Mouse (Mus musculus) bone marrow macrophage, adult 2 months (primary cell): Measurements from ENCODE around the gene Ptpre.

Experiments
- CTCF ChIP-seq: IDR thresholded peaks from 2 replicates; pipeline ENCODE4 v1.5.1; 2012; ENCODE audit warnings: low read depth, mild to moderate bottlenecking, low read length, moderate library complexity
- POLR2A ChIP-seq: IDR thresholded peaks from 2 replicates; pipeline ENCODE4 v1.6.1; 2012; ENCODE audit warnings: mild to moderate bottlenecking, low read depth, low read length, borderline replicate concordance

DNA sequence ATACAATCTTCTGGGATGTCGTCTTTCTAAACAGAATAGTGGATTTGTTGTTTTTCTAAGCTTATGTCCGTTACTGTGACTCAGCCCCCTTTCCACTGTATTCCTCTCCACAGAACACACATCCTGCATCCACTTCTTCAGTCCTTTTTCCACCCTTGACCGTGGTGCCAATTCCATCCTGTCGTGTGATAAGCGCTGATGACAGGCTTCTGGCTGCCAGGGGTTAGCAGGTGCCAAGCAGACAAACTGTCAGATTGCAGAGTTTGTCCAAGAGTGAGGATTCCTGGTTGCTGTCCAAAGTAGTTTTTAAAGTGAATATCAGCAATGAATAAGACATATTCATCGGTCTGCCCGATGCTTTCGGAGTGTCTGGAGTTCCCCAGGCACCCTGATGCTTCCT lies 139.4 kb downstream of the Ptpre start:
- TF ChIP-seq POLR2A (no peak), CTCF (no peak)
